Mouse (Mus musculus): ENCODE measurements around the gene Hspe1. TPM values are rescaled to one million over a fixed set of nuclear protein-coding genes. Genes with fewer than 3 reads are reported as not detected.
A peak's percentile ranks its signal among the peaks of the same experiment; 100 is the strongest.

Gene Hspe1
- polyA plus RNA-seq, 1 experiment from 2014 or later = 276 TPM

- WGBS = 83% methylated on average over 5 of the region's 5 CpGs
- no peaks in the 10 kb centered on the region for H3K9me3 ChIP-seq (replicated peaks; ENCODE audit: control insufficient read depth, low read length)
- no peak for ATAC-seq (replicated peaks; ENCODE audit: extremely low read depth, insufficient read depth, low FRiP score)
- no peaks in the 10 kb centered on the region for H3K27me3 ChIP-seq (ENCODE audit: control insufficient read depth, insufficient read depth, low read length)
- H3K36me3 ChIP-seq (ENCODE audit: control insufficient read depth, insufficient read depth) = peaks cover 14% of the 10 kb centered on the region
- H3K4me1 ChIP-seq (ENCODE audit: control insufficient read depth, insufficient read depth, low read length) = peaks cover 30% of the 10 kb centered on the region
- no peak overlapping the region for H3K27ac ChIP-seq (ENCODE audit: low read length)
- H3K4me2 ChIP-seq (ENCODE audit: low read depth, low read length) = peak overlapping the region; percentile 92
- H3K4me3 ChIP-seq (ENCODE audit: low read length) = peak overlapping the region; percentile 98
- peak overlapping the region; percentile 99 for H3K9ac ChIP-seq (ENCODE audit: low read length)
Measured at GRCm38 (mm10) chr1:55089498-55090064, 1.6 kb downstream of the Hspe1 start.

GRCm38 (mm10) chr1:55092056-55092455, 4.1 kb downstream of the Hspe1 start:
- Histone ChIP-seq H3K27me3 (ENCODE audit: control insufficient read depth, insufficient read depth, low read length) (no peaks in the 10 kb centered on the region), H3K9ac (ENCODE audit: low read length) (no peak overlapping the region), H3K4me3 (ENCODE audit: low read length) (no peak overlapping the region), H3K9me3 (replicated peaks; ENCODE audit: control insufficient read depth, low read length) (no peaks in the 10 kb centered on the region), H3K27ac (ENCODE audit: low read length) (no peak overlapping the region), H3K4me2 (ENCODE audit: low read depth, low read length) (no peak overlapping the region), H3K36me3 (ENCODE audit: control insufficient read depth, insufficient read depth) (peaks cover 6% of the 10 kb centered on the region; the same call in 1 of the 2 replicates), H3K4me1 (ENCODE audit: control insufficient read depth, insufficient read depth, low read length) (peaks cover 13% of the 10 kb centered on the region)
- no peak for ATAC-seq (replicated peaks; ENCODE audit: extremely low read depth, insufficient read depth, low FRiP score)
- WGBS = 74% methylated on average over 2 of the region's 2 CpGs

- H3K9me3 ChIP-seq (replicated peaks; ENCODE audit: control insufficient read depth, low read length) = no peaks in the 10 kb centered on the region
- no peaks in the 10 kb centered on the region for H3K27me3 ChIP-seq (ENCODE audit: control insufficient read depth, insufficient read depth, low read length)
- WGBS = 77% methylated on average over 1 of the region's 1 CpGs
- ATAC-seq (replicated peaks; ENCODE audit: extremely low read depth, insufficient read depth, low FRiP score) = no peak
- no peak overlapping the region for H3K27ac ChIP-seq (ENCODE audit: low read length)
- peaks cover 13% of the 10 kb centered on the region for H3K4me1 ChIP-seq (ENCODE audit: control insufficient read depth, insufficient read depth, low read length)
- H3K4me2 ChIP-seq (ENCODE audit: low read depth, low read length) = no peak overlapping the region
- no peak overlapping the region for H3K9ac ChIP-seq (ENCODE audit: low read length)
- no peak overlapping the region for H3K4me3 ChIP-seq (ENCODE audit: low read length)
- peaks cover 6% of the 10 kb centered on the region; the same call in 1 of the 2 replicates for H3K36me3 ChIP-seq (ENCODE audit: control insufficient read depth, insufficient read depth)
Measured at GRCm38 (mm10) chr1:55092469-55092868, 4.5 kb downstream of the Hspe1 start.

GRCm38 (mm10) chr1:55106919-55107585, 19.1 kb downstream of the Hspe1 start:
- Histone ChIP-seq H3K9ac (ENCODE audit: low read length) (no peak overlapping the region), H3K4me1 (ENCODE audit: control insufficient read depth, insufficient read depth, low read length) (no peaks in the 10 kb centered on the region), H3K4me2 (ENCODE audit: low read depth, low read length) (no peak overlapping the region), H3K9me3 (replicated peaks; ENCODE audit: control insufficient read depth, low read length) (peaks cover 4% of the 10 kb centered on the region; the same call in 1 of the 2 replicates), H3K36me3 (ENCODE audit: control insufficient read depth, insufficient read depth) (no peaks in the 10 kb centered on the region), H3K27me3 (ENCODE audit: control insufficient read depth, insufficient read depth, low read length) (no peaks in the 10 kb centered on the region), H3K27ac (ENCODE audit: low read length) (no peak overlapping the region), H3K4me3 (ENCODE audit: low read length) (no peak overlapping the region)
- WGBS = 74% methylated on average over 9 of the region's 9 CpGs
- ATAC-seq (replicated peaks; ENCODE audit: extremely low read depth, insufficient read depth, low FRiP score) = no peak

GRCm38 (mm10) chr1:55107644-55108043, 19.7 kb downstream of the Hspe1 start:
- no peak overlapping the region for H3K27ac ChIP-seq (ENCODE audit: low read length)

GRCm38 (mm10) chr1:55108473-55108872, 20.5 kb downstream of the Hspe1 start:
- 48% methylated on average over 2 of the region's 2 CpGs for WGBS
- no peak for ATAC-seq (replicated peaks; ENCODE audit: extremely low read depth, insufficient read depth, low FRiP score)
- H3K9ac ChIP-seq (ENCODE audit: low read length) = no peak overlapping the region

More at GRCm38 (mm10) chr1:55107644-55108043, 19.7 kb downstream of the Hspe1 start:
- ATAC-seq (replicated peaks; ENCODE audit: extremely low read depth, insufficient read depth, low FRiP score) = no peak
- no peaks in the 10 kb centered on the region for H3K36me3 ChIP-seq (ENCODE audit: control insufficient read depth, insufficient read depth)
- no peaks in the 10 kb centered on the region for H3K4me1 ChIP-seq (ENCODE audit: control insufficient read depth, insufficient read depth, low read length)
- H3K9me3 ChIP-seq (replicated peaks; ENCODE audit: control insufficient read depth, low read length) = peaks cover 4% of the 10 kb centered on the region; the same call in 1 of the 2 replicates
- no peak overlapping the region for H3K4me3 ChIP-seq (ENCODE audit: low read length)
- no peaks in the 10 kb centered on the region for H3K27me3 ChIP-seq (ENCODE audit: control insufficient read depth, insufficient read depth, low read length)
- no peak overlapping the region for H3K4me2 ChIP-seq (ENCODE audit: low read depth, low read length)
- 74% methylated on average over 1 of the region's 1 CpGs for WGBS
- no peak overlapping the region for H3K9ac ChIP-seq (ENCODE audit: low read length)

GRCm38 (mm10) chr1:55109066-55109766, 21.3 kb downstream of the Hspe1 start:
- Histone ChIP-seq H3K27me3 (ENCODE audit: control insufficient read depth, insufficient read depth, low read length) (no peaks in the 10 kb centered on the region), H3K4me2 (ENCODE audit: low read depth, low read length) (no peak overlapping the region), H3K9me3 (replicated peaks; ENCODE audit: control insufficient read depth, low read length) (peaks cover 4% of the 10 kb centered on the region; the same call in 1 of the 2 replicates), H3K9ac (ENCODE audit: low read length) (no peak overlapping the region), H3K27ac (ENCODE audit: low read length) (no peak overlapping the region), H3K4me3 (ENCODE audit: low read length) (no peak overlapping the region), H3K4me1 (ENCODE audit: control insufficient read depth, insufficient read depth, low read length) (no peaks in the 10 kb centered on the region), H3K36me3 (ENCODE audit: control insufficient read depth, insufficient read depth) (no peaks in the 10 kb centered on the region)
- whole genome bisulfite sequencing = 83% methylated on average over 4 of the region's 4 CpGs
- no peak for ATAC-seq (replicated peaks; ENCODE audit: extremely low read depth, insufficient read depth, low FRiP score)

More at GRCm38 (mm10) chr1:55108473-55108872, 20.5 kb downstream of the Hspe1 start:
- no peaks in the 10 kb centered on the region for H3K4me1 ChIP-seq (ENCODE audit: control insufficient read depth, insufficient read depth, low read length)
- peaks cover 4% of the 10 kb centered on the region; the same call in 1 of the 2 replicates for H3K9me3 ChIP-seq (replicated peaks; ENCODE audit: control insufficient read depth, low read length)
- no peaks in the 10 kb centered on the region for H3K27me3 ChIP-seq (ENCODE audit: control insufficient read depth, insufficient read depth, low read length)
- H3K4me3 ChIP-seq (ENCODE audit: low read length) = no peak overlapping the region
- no peak overlapping the region for H3K4me2 ChIP-seq (ENCODE audit: low read depth, low read length)
- no peak overlapping the region for H3K27ac ChIP-seq (ENCODE audit: low read length)
- H3K36me3 ChIP-seq (ENCODE audit: control insufficient read depth, insufficient read depth) = no peaks in the 10 kb centered on the region

GRCm38 (mm10) chr1:55123046-55123445, 35.1 kb downstream of the Hspe1 start:
- H3K4me3 ChIP-seq (ENCODE audit: low read length) = no peak overlapping the region
- no peak overlapping the region for H3K4me2 ChIP-seq (ENCODE audit: low read depth, low read length)
- H3K4me1 ChIP-seq (ENCODE audit: control insufficient read depth, insufficient read depth, low read length) = no peaks in the 10 kb centered on the region
- no peak for ATAC-seq (replicated peaks; ENCODE audit: extremely low read depth, insufficient read depth, low FRiP score)
- H3K36me3 ChIP-seq (ENCODE audit: control insufficient read depth, insufficient read depth) = no peaks in the 10 kb centered on the region
- 72% methylated on average over 5 of the region's 5 CpGs for WGBS
- 0 out of 2 replicates have a peak, but pooled peaks cover 3% of the 10 kb centered on the region for H3K9me3 ChIP-seq (replicated peaks; ENCODE audit: control insufficient read depth, low read length)
- H3K27ac ChIP-seq (ENCODE audit: low read length) = no peak overlapping the region
- H3K27me3 ChIP-seq (ENCODE audit: control insufficient read depth, insufficient read depth, low read length) = no peaks in the 10 kb centered on the region
- no peak overlapping the region for H3K9ac ChIP-seq (ENCODE audit: low read length)

GRCm38 (mm10) chr1:55123561-55123960, 35.6 kb downstream of the Hspe1 start:
- WGBS = 84% methylated on average over 2 of the region's 2 CpGs

More at GRCm38 (mm10) chr1:55123561-55123960, 35.6 kb downstream of the Hspe1 start:
- H3K4me3 ChIP-seq (ENCODE audit: low read length) = no peak overlapping the region
- no peak for ATAC-seq (replicated peaks; ENCODE audit: extremely low read depth, insufficient read depth, low FRiP score)
- no peaks in the 10 kb centered on the region for H3K36me3 ChIP-seq (ENCODE audit: control insufficient read depth, insufficient read depth)
- H3K27ac ChIP-seq (ENCODE audit: low read length) = no peak overlapping the region
- no peak overlapping the region for H3K4me2 ChIP-seq (ENCODE audit: low read depth, low read length)
- no peaks in the 10 kb centered on the region for H3K4me1 ChIP-seq (ENCODE audit: control insufficient read depth, insufficient read depth, low read length)
- no peak overlapping the region for H3K9ac ChIP-seq (ENCODE audit: low read length)
- H3K9me3 ChIP-seq (replicated peaks; ENCODE audit: control insufficient read depth, low read length) = 0 out of 2 replicates have a peak, but pooled peaks cover 3% of the 10 kb centered on the region
- H3K27me3 ChIP-seq (ENCODE audit: control insufficient read depth, insufficient read depth, low read length) = no peaks in the 10 kb centered on the region
